Mouse (Mus musculus) heart, adult 9 months (tissue): ENCODE data around the gene Rnd3.
A peak's percentile ranks its signal among the peaks of the same experiment; 100 is the strongest.

Experiments
- DNase-seq, 2 experiments: peaks; one replicate each; pipeline ENCODE4 v3.0.0; 2022; ENCODE audit warnings: low spot score in 2 of 2

The Rnd3 gene

DNA sequence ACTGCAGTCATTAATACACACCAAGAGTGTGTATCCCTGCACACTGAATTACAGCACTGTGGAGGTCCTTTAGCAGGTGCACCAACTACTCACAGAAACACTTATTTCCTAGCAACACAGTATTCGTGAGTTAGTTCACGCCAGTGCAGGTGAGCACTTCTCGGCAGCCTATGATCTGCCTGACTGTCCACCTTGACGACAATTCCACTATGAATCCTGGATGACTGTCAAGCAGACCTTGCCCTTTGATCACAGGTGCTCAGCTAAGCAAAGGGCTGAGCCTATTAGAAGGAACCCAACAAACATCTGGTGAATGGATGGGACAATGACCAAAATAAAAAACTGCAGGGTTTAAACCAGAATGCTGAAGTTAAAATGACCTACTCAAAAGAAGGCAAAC, 20.8 kb downstream of the Rnd3 start:
- DNase-seq: no peak

GRCm38 (mm10) chr2:51110271-51110670, 38.6 kb downstream of the Rnd3 start:
- DNase-seq: no peak

GRCm38 (mm10) chr2:51108631-51109030, 40.3 kb downstream of the Rnd3 start:
- DNase-seq: no peak

DNA sequence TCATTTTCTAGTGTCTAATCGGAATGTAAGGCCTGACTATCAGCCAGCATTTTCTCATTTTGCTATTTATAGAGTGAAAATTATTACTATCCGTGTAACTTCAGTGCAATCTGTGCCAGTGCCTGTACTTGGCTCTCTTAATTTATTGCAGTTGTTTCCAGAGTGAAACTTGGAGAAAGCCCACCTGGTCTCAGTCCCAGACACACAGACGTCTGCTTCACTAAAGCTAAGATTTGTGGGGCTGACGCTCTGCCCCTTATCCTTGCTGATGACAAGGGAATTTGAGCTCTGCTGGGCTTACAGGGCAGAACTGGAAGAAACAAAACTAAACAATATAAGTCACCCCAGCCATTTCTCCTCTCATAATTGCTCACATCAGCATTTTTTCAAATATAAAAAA, 47.7 kb downstream of the Rnd3 start:
- peak; percentile 36 to 65 for DNase-seq

GRCm38 (mm10) chr2:51099987-51100386, 48.9 kb downstream of the Rnd3 start:
- peak; percentile 20 to 55 for DNase-seq

DNA sequence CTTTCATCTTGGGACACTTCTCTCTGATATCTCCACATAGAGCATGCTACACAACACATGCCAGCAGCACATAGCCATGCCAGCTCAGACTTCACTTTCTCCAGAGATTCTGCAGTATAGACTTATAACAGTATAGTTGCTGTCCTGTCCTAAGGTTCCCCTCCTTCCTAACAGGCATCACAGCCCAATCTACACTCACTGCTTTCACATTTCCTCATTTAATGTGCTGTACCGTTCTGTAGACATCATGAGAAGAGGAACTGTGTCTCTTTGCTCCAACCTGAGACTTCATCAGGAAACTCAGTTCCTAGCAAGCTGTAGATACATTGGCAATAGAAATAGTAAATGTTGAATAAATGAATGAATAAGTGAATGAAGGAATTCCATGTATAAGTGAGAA, 49.7 kb downstream of the Rnd3 start:
- DNase-seq: no peak

DNA sequence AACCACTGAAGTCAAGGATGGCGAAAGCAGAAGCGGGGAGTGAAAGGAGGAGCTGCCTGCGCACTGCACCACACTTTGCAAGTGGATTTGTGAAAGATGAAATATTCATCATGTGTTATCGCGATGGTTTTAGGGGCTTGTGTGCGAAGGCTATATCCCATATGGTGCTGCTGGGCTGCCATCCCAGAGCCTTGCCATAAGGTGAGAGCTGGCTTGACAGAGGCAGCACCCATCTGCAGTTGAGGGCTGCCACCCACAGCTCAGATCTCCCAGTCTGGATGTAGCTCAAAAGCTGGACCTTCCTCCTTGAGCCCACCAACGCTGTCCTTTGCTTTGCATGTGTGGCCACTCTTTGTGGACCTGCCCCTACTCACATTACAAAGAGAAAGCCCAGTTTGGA, 58.2 kb downstream of the Rnd3 start:
- DNase-seq: no peak

DNA sequence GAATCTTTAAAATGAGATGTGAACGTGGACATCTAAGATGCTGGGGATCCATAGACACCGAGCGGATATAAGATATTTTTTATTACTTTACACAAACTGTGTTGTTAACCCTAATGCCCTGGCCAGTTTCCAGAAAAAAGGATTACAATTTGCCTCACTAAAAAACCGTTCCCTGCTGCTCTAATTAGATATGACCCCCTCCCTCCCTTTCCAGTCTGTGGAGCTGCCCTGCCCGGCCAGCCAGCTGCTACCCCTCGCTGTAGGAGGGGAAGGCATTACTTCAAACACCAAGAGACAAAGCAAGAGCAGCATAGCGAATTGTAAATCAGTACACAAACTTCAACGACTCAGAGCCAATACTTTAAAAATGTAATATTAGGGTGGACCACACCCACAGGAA, 58.9 kb downstream of the Rnd3 start:
- DNase-seq: no peak

- DNase-seq: no peak
Observed at GRCm38 (mm10) chr2:51088843-51089573, 59.9 kb downstream of the Rnd3 start.

- no peak for DNase-seq
Observed at GRCm38 (mm10) chr2:51088123-51088453, 60.8 kb downstream of the Rnd3 start.

- DNase-seq: no peak
Observed at GRCm38 (mm10) chr2:51087307-51088122, 61.4 kb downstream of the Rnd3 start.

- DNase-seq: no peak
Observed at GRCm38 (mm10) chr2:51085155-51085554, 63.8 kb downstream of the Rnd3 start.

- DNase-seq: no peak
Observed at GRCm38 (mm10) chr2:51082714-51083351, 66.1 kb downstream of the Rnd3 start.
